Mouse (Mus musculus): Measurements from ENCODE around the gene Anks4b.

GRCm38 (mm10) chr7:120173603-120174244 is at the start of gene Anks4b:
- TF ChIP-seq POLR2A (IDR thresholded peaks at IDR 0.05; ENCODE audit: control insufficient read depth in 1 of 2, insufficient read depth in 1 of 2, low read depth in 1 of 2, low read length in 2 of 2, poor library complexity in 1 of 2): no peak
- TF ChIP-seq ZC3H11A (IDR thresholded peaks at IDR 0.05; ENCODE audit: low read depth, low read length): no peak
- TF ChIP-seq MYC (IDR thresholded peaks at IDR 0.05; ENCODE audit: low read depth, low read length): no peak
- no peak for TF ChIP-seq MEF2A (IDR thresholded peaks at IDR 0.05; ENCODE audit: extremely low read depth, insufficient replicate concordance, low read depth, low read length, poor library complexity, severe bottlenecking)
- TF ChIP-seq NELFE (IDR thresholded peaks at IDR 0.05; ENCODE audit: low read depth, low read length): no peak
- TF ChIP-seq TAL1 (IDR thresholded peaks at IDR 0.05; ENCODE audit: low read length): no peak
- TF ChIP-seq ZKSCAN1 (IDR thresholded peaks at IDR 0.05; ENCODE audit: low read depth, low read length): no peak
- TF ChIP-seq KAT2A (conservative IDR thresholded peaks at IDR 0.05; ENCODE audit: low read depth, low read length): no peak
- TF ChIP-seq ZNF384 (IDR thresholded peaks at IDR 0.05; ENCODE audit: low read depth, low read length): no peak
- no peak for TF ChIP-seq CTCF (IDR thresholded peaks at IDR 0.05 in 2 of 3, conservative IDR thresholded peaks at IDR 0.05 in 1 of 3; ENCODE audit: control insufficient read depth in 1 of 3, insufficient read depth in 1 of 3, low read depth in 2 of 3, low read length in 3 of 3, poor library complexity in 1 of 3, severe bottlenecking in 1 of 3)
- no peak for TF ChIP-seq MAX (IDR thresholded peaks at IDR 0.05; ENCODE audit: low read length)
- no peak for TF ChIP-seq GATA1 (IDR thresholded peaks at IDR 0.05; ENCODE audit: low read depth, low read length)

Data from MEL (cell line).